Mouse (Mus musculus) leukemia stem cell, adult 10-12 weeks (primary cell): Measurements from ENCODE around the gene Eqtn. TPM values are rescaled to one million over a fixed set of nuclear protein-coding genes. Genes with fewer than 3 reads are reported as not detected.

Source experiments
- polyA plus RNA-seq: library from polyadenylated mRNA; stranded (reverse); fragments of >175 nt; gene quantifications from 2 replicates; pipeline ENCODE4 v1.2.3, GENCODE M21; 2012; ENCODE audit warnings: low replicate concordance

The Eqtn gene
- not detected in 2 replicates for polyA plus RNA-seq

DNA sequence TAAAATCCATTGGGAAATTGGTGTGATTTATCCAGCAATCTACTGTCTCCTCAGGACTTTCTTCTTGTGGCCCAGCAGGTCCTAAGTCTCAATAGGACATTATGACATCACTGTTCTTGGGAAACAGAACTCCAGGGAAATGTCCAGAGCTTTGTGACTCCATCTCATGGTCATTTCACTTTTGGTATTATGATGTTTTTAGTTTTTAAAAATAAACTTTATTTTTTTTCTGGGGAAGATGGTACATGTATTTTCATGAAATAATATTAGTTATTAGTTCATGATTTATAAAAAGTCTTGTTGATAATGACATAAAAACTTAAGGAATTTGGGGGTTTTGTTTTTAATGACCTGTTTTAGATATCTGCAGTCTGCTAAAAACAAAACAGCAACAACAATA is at the start of gene Eqtn:
TSS of gene Eqtn (minus strand) at position 101 of the 400 bp plus-strand sequence.

Other genes starting within 250 kb of the Eqtn start
- gene Tek, start 189.6 kb downstream of the Eqtn start, polyA plus RNA-seq, result 0.03 TPM in 1 of 2 replicates, not detected in the other
- gene Mysm1, start 50.3 kb upstream of the Eqtn start, polyA plus RNA-seq, result 0.74 and 0.99 TPM in 2 replicates
- gene Jun, start 123.4 kb upstream of the Eqtn start, polyA plus RNA-seq, result 16.9 and 54.0 TPM in 2 replicates